Mouse (Mus musculus) hindbrain, embryonic 13.5 days (tissue): ENCODE results near the gene 6430531B16Rik. TPM values are rescaled to one million over a fixed set of nuclear protein-coding genes. Genes with fewer than 3 reads are reported as not detected.

ENCODE experiments used
- ATAC-seq: fragments of 200-750 bp; cut with Nextera tagmentation; 2 replicates; pipeline ENCODE4 v1.8.0; 2017; ENCODE audit warnings: moderate TSS enrichment; ENCODE audit not compliant: low FRiP score
- H3K27ac ChIP-seq: fragments of 300-500 bp; sonication (generic); 2 replicates; pipeline ENCODE4 v1.5.1; 2015; ENCODE audit warnings: inconsistent platforms, mild to moderate bottlenecking, moderate library complexity
- H3K27me3 ChIP-seq: fragments of 300-500 bp; sonication (generic); 2 replicates; pipeline ENCODE4 v1.6.1; 2015; ENCODE audit warnings: mild to moderate bottlenecking, inconsistent platforms
- H3K36me3 ChIP-seq: fragments of 300-500 bp; sonication (generic); 2 replicates; pipeline ENCODE4 v1.6.1; 2015; ENCODE audit warnings: mild to moderate bottlenecking, inconsistent platforms
- H3K4me1 ChIP-seq: fragments of 300-500 bp; sonication (generic); replicated peaks from 2 replicates; pipeline ENCODE4 v1.6.1; 2015; ENCODE audit warnings: inconsistent platforms
- H3K4me2 ChIP-seq: fragments of 300-500 bp; sonication (generic); 2 replicates; pipeline ENCODE4 v1.6.1; 2015; ENCODE audit warnings: inconsistent platforms, mild to moderate bottlenecking, moderate library complexity
- H3K4me3 ChIP-seq: fragments of 300-500 bp; sonication (generic); 2 replicates; pipeline ENCODE4 v1.5.1; 2015; ENCODE audit warnings: mild to moderate bottlenecking, inconsistent platforms
- H3K9ac ChIP-seq: fragments of 300-500 bp; sonication (generic); 2 replicates; pipeline ENCODE4 v1.6.1; 2015; ENCODE audit warnings: mild to moderate bottlenecking, inconsistent platforms
- H3K9me3 ChIP-seq: fragments of 300-500 bp; sonication (generic); 2 replicates; pipeline ENCODE4 v1.6.1; 2016; ENCODE audit warnings: inconsistent platforms
- WGBS: fragments of 180-500 bp; shearing (Covaris S2); methylation state at CpG from one replicate; pipeline ENCODE4 v1.1.7; 2015; 5-methylcytosine and 5-hydroxymethylcytosine counted together
- polyA plus RNA-seq: library from polyadenylated mRNA; unstranded; fragments of >200 nt; fragmentation: Nextera tagmentation; extraction: Ambion mirVana; gene quantifications from 2 replicates; pipeline ENCODE4 v1.2.1, GENCODE M21; 2015

Gene 6430531B16Rik
- polyA plus RNA-seq, result 0.91 and 1.2 TPM in 2 replicates

DNA sequence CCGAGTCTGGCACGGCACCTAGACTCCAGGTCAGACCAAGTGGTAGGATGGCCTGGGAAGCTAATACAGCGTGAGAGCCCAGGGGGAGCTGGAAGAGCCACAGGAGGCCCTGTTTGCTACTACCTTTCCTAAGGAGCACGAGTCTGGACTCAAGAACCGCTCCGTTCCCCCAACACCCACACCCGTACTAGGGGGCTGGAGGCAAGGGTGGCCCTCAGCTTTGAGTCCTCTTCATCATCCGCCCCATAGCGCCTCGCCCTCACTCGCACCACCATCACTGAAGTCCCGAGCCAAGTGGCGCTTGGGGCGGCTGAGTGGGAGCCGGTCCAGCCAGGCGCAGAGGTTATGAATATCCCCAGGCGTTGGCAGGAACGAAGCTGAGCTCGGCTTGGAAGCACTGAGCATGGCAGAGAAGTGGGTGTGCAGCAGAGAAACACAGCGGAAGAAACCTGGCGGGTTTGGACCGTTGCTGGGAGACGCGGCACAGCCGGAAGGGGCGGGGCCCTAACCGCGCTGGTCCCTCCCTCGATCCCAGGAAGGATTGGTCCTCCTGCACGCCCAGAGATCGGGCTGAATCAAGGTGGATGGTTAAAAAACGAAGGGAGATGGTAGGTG lies at the start of gene 6430531B16Rik:
6430531B16Rik (minus strand) TSS at position 478 of the 615 bp plus-strand sequence.
- H3K4me2 ChIP-seq, result peak within 1 kb of the TSS; percentile 86
- H3K9ac ChIP-seq, result peak within 1 kb of the TSS; percentile 75
- peaks cover 4% of the 10 kb centered on the region; the same call in 1 of the 2 replicates for H3K36me3 ChIP-seq
- WGBS, result 5% methylated on average over 32 of the region's 32 CpGs
- 0 out of 2 replicates have a peak, but pooled peaks cover 2% of the 10 kb centered on the region for H3K27me3 ChIP-seq
- no peaks in the 10 kb centered on the region for H3K9me3 ChIP-seq
- peak; percentile 96 for ATAC-seq
- H3K4me3 ChIP-seq, result peak within 1 kb of the TSS; percentile 59
- H3K27ac ChIP-seq, result peak within 1 kb of the TSS; percentile 55; the same call in 1 of the 2 replicates
- H3K4me1 ChIP-seq, result peaks cover 13% of the 10 kb centered on the region

GRCm38 (mm10) chr7:140011336-140011735 lies 32.8 kb upstream of the 6430531B16Rik start:
- 96% methylated on average over 17 of the region's 17 CpGs for WGBS
- Histone ChIP-seq H3K36me3 (peaks cover 35% of the 10 kb centered on the region), H3K27me3 (no peaks in the 10 kb centered on the region), H3K9me3 (no peaks in the 10 kb centered on the region), H3K9ac (no peak overlapping the region), H3K27ac (no peak overlapping the region), H3K4me2 (no peak overlapping the region), H3K4me3 (no peak overlapping the region), H3K4me1 (no peaks in the 10 kb centered on the region)
- no peak for ATAC-seq

DNA sequence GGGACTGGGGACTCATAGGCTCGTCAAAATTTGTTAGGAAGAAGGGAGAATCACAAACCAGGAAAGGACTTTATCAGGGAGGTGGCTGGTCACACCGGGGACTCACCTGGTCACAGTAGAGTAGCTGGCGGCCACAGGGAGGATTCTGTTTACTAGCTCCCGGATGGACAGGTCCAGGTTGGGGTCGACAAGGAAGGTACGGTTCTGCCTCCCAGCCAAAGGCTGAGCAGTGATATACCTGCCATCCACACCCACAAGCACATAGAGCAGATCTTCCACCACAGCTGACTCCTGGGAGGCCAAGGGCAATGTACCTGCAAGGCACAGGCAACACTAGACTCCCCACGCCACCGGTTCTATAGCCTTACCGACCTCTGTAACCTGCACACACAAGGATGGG lies 29.2 kb upstream of the 6430531B16Rik start:
- no peak overlapping the region for H3K9ac ChIP-seq
- no peak overlapping the region for H3K4me3 ChIP-seq
- H3K4me1 ChIP-seq, result no peaks in the 10 kb centered on the region
- H3K27ac ChIP-seq, result no peak overlapping the region
- H3K36me3 ChIP-seq, result peaks cover 58% of the 10 kb centered on the region
- no peak overlapping the region for H3K4me2 ChIP-seq
- H3K27me3 ChIP-seq, result no peaks in the 10 kb centered on the region
- 98% methylated on average over 9 of the region's 9 CpGs for WGBS
- H3K9me3 ChIP-seq, result no peaks in the 10 kb centered on the region
- ATAC-seq, result no peak

GRCm38 (mm10) chr7:140006861-140007611 lies 28.5 kb upstream of the 6430531B16Rik start:
- 96% methylated on average over 9 of the region's 9 CpGs for WGBS
- H3K4me1 ChIP-seq, result no peaks in the 10 kb centered on the region
- no peaks in the 10 kb centered on the region for H3K27me3 ChIP-seq
- no peak overlapping the region for H3K9ac ChIP-seq
- no peak overlapping the region for H3K4me3 ChIP-seq
- no peak overlapping the region for H3K27ac ChIP-seq
- H3K4me2 ChIP-seq, result no peak overlapping the region
- H3K36me3 ChIP-seq, result peaks cover 64% of the 10 kb centered on the region
- no peak for ATAC-seq
- no peaks in the 10 kb centered on the region for H3K9me3 ChIP-seq

DNA sequence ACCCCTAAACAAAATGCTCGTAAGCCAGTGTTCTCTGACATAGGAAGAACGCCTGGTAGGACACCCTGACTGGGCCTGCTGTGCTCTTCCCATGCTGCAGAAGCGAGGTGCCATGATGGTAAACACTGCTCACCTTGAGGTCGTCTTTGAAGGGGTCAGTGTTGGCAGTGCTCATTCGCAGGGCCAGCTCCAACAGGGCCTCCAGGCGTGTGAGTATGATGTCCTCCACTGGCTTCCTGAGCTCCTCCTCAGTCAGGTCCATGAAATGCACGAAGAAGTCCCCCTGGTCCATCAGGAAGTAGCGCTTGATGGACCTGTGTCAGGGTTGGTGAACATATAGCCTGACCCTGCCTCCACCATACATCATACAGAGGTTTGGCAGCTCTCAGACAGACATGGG lies 26.1 kb upstream of the 6430531B16Rik start:
- 90% methylated on average over 8 of the region's 8 CpGs for WGBS
- H3K4me2 ChIP-seq, result no peak overlapping the region
- H3K36me3 ChIP-seq, result peaks cover 75% of the 10 kb centered on the region
- ATAC-seq, result no peak
- no peak overlapping the region for H3K4me3 ChIP-seq
- no peak overlapping the region for H3K9ac ChIP-seq
- no peaks in the 10 kb centered on the region for H3K4me1 ChIP-seq
- H3K9me3 ChIP-seq, result no peaks in the 10 kb centered on the region
- no peak overlapping the region for H3K27ac ChIP-seq
- no peaks in the 10 kb centered on the region for H3K27me3 ChIP-seq

GRCm38 (mm10) chr7:140001086-140001740 lies 22.7 kb upstream of the 6430531B16Rik start:
- no peak overlapping the region for H3K27ac ChIP-seq
- H3K4me3 ChIP-seq, result no peak overlapping the region
- no peak overlapping the region for H3K9ac ChIP-seq
- 71% methylated on average over 12 of the region's 12 CpGs for WGBS
- no peak overlapping the region for H3K4me2 ChIP-seq
- H3K4me1 ChIP-seq, result no peaks in the 10 kb centered on the region
- H3K9me3 ChIP-seq, result no peaks in the 10 kb centered on the region
- peaks cover 90% of the 10 kb centered on the region for H3K36me3 ChIP-seq
- no peak for ATAC-seq
- H3K27me3 ChIP-seq, result no peaks in the 10 kb centered on the region

DNA sequence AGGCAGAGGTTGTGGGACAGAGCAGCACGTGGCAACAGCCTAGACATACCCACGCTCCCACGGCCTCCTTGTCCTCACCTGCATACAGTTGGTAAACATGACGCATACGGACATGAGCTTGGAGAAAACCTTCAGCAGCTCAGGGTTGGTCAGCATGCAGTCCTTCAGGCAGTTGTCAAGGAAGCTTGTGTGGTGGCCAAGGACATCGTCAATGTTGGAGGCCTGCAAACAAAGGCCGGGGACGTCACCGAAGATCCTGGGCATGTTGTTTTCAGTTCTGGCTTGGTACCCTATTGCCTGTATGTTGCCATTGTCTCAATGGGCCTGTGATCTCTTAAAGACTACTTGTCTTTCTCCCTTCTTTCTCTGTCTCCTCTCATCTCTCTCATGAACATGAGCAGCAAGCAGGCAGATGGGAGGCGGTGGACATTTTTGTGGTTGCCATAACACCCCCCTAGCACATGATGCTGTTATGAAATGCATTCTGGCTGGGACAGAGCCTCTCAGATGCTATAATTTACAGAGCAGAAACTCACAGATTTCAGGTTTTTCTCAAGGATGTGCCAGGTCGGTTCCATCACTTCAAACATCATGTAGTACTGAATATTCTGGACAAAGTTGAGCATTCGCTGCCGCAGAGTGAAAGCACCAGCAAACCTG lies 20.3 kb upstream of the 6430531B16Rik start:
- Histone ChIP-seq H3K4me2 (no peak overlapping the region), H3K27ac (no peak overlapping the region), H3K4me1 (no peaks in the 10 kb centered on the region), H3K36me3 (peaks cover 90% of the 10 kb centered on the region), H3K9me3 (no peaks in the 10 kb centered on the region), H3K4me3 (no peak overlapping the region), H3K9ac (no peak overlapping the region), H3K27me3 (no peaks in the 10 kb centered on the region)
- no peak for ATAC-seq
- 94% methylated on average over 13 of the region's 13 CpGs for WGBS

GRCm38 (mm10) chr7:139994676-139995075 lies 16.1 kb upstream of the 6430531B16Rik start:
- Histone ChIP-seq H3K4me2 (no peak overlapping the region), H3K27ac (no peak overlapping the region), H3K9ac (no peak overlapping the region), H3K4me3 (no peak overlapping the region), H3K36me3 (peaks cover 60% of the 10 kb centered on the region), H3K4me1 (no peaks in the 10 kb centered on the region), H3K27me3 (no peaks in the 10 kb centered on the region), H3K9me3 (no peaks in the 10 kb centered on the region)
- 37% methylated on average over 3 of the region's 3 CpGs for WGBS
- ATAC-seq, result no peak

DNA sequence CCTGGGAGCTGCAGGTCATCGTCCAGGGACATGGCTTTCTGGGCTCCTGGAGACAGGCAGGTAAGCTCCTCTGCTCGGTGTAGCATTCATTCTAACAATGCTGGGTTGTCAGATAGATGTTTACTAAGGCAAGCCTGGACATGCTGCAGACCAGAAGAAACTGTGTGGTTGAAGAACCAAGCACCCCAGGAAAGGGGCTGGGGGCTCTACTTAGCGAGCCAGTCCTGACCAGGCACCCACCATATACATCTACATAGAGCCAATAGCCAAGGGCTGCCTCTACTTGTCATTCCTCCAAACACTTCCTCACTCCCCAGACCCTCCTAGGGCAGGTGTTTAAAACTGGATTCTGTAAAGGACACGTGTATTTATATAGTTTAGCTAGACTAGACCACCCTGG lies 15.6 kb upstream of the 6430531B16Rik start:
- Histone ChIP-seq H3K9me3 (no peaks in the 10 kb centered on the region), H3K36me3 (peaks cover 55% of the 10 kb centered on the region), H3K4me3 (no peak overlapping the region), H3K27ac (no peak overlapping the region), H3K4me2 (no peak overlapping the region), H3K4me1 (no peaks in the 10 kb centered on the region), H3K9ac (no peak overlapping the region), H3K27me3 (no peaks in the 10 kb centered on the region)
- no peak for ATAC-seq
- 83% methylated on average over 4 of the region's 4 CpGs for WGBS

DNA sequence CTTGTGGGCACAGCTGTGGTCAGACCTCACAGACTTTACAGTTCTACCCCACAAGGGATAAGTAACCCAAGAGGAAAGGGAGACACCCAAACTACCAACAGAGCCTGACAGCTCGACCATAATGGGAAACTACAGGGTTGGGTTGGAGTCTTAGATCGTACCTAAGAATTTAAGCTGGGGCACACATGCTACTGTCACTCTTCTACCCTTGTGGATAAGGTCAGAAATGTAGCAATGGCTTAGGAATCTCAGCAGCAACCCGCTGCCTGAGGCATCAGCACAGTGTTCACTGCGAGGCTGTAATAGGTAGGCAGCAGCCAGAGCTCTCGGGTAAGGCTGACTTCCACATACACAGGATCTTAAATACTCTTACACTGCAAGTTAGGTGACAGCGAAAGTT lies 15.0 kb upstream of the 6430531B16Rik start:
- Histone ChIP-seq H3K9me3 (no peaks in the 10 kb centered on the region), H3K9ac (no peak overlapping the region), H3K4me1 (no peaks in the 10 kb centered on the region), H3K27me3 (no peaks in the 10 kb centered on the region), H3K4me2 (no peak overlapping the region), H3K4me3 (no peak overlapping the region), H3K36me3 (peaks cover 53% of the 10 kb centered on the region), H3K27ac (no peak overlapping the region)
- ATAC-seq, result no peak
- 91% methylated on average over 6 of the region's 6 CpGs for whole genome bisulfite sequencing

- Histone ChIP-seq H3K4me3 (no peak within 1 kb of the TSS), H3K27me3 (no peaks in the 10 kb centered on the region), H3K27ac (no peak within 1 kb of the TSS), H3K9ac (no peak within 1 kb of the TSS), H3K4me1 (no peaks in the 10 kb centered on the region), H3K9me3 (no peaks in the 10 kb centered on the region), H3K36me3 (peaks cover 41% of the 10 kb centered on the region), H3K4me2 (no peak within 1 kb of the TSS)
- WGBS, result 28% methylated on average over 7 of the region's 7 CpGs
- no peak for ATAC-seq
Measured at GRCm38 (mm10) chr7:139992406-139992805, 13.9 kb upstream of the 6430531B16Rik start, which contains the start of gene Adam8. TSS of gene Adam8 (minus strand) at chr7:139992562.

DNA sequence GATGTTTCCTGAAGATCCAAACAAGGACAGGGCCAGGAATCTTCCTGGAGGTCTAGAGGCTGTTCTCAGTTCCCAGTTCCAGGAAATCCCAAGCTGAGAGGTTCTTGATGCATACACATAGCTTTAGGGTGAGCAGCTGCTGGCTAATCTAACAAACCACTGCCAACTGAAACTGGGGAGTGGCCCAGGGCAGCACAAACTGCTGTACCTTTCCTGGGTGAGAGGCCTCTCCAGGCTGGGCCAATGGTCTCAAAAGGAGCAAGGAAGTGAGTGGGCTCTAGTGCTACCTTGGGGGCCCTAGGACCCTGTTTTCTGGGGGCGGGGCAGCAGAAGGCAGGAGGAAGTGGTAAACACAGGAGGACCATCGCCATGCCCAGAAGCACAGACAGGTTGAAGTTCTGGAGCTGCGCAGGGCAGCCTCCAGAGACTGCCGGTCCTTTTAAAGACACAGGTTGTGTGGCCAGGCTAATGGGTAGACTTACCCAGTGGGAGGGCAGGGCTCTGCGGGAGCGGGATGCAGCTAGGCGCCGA lies 12.4 kb upstream of the 6430531B16Rik start:
- Histone ChIP-seq H3K4me3 (no peak overlapping the region), H3K36me3 (peaks cover 39% of the 10 kb centered on the region), H3K27ac (no peak overlapping the region), H3K9ac (no peak overlapping the region), H3K4me2 (no peak overlapping the region), H3K9me3 (no peaks in the 10 kb centered on the region), H3K4me1 (no peaks in the 10 kb centered on the region), H3K27me3 (no peaks in the 10 kb centered on the region)
- ATAC-seq, result no peak
- 75% methylated on average over 8 of the region's 8 CpGs for WGBS
